ENCODE assay signal across 8 mouse cellular contexts in the genomic region with DNA sequence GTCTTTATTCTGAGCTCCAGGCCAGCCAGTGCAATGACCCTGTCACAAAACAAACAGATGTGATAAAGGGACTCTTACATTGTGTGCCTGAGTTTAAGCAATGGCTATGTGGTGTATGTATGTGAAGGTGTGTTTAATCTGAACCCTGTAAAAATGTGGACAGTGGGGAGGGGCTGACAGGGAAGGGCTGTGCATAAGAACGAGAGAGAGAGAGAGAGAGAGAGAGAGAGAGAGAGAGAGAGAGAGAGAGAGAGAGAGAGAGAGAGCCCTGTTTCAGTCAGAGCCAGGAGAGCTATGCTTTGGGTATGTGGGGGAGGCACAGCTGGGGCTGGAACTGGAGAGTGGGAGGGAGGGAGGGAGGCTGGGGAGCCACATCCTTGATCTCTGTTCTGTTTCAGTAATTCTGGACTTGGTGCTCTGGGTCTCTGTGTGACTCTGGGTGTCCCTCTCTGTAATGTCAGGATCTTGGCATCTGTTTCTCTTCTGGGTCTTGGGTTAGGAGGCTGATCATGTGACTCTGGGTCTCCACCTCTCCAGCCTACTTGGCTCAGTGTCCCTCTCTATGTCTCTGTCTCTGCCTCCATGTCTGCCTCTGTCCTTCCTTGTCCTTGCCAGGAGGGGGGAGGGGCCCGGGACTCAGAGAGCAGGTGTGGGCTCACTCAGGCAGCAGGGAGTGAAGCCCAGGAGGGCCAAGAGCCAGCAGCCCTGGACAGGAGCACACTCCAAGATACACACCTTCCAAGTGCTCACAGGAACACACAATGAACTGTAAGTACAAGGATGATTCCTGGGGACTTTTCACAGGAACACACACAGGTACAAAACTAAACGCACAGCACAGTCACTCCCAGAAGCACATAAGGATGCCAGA. TPM values are rescaled to one million over a fixed set of nuclear protein-coding genes. Genes with fewer than 3 reads are reported as not detected.
A peak's percentile ranks its signal among the peaks of the same experiment; 100 is the strongest.
DNase-seq lines count a peak whose midpoint lies in the region; ATAC-seq and TF ChIP-seq lines count a peak whose summit lies in the region.

No protein-coding gene starts in this region.

- no peaks in the 10 kb centered on the region for H3K36me3 ChIP-seq in ES-Bruce4 (ENCODE audit: control insufficient read depth, insufficient read depth, low read length, poor library complexity, severe bottlenecking)
- H3K36me3 ChIP-seq in midbrain, embryonic 15.5 days (replicated peaks), result no peaks in the 10 kb centered on the region

- intact Hi-C loops in heart, postnatal 14 days (cut with DNase I), result no loop called here

- H3K4me1 ChIP-seq in ES-Bruce4 (ENCODE audit: control insufficient read depth, insufficient read depth, low read length), result peaks cover 9% of the 10 kb centered on the region
- peaks cover 13% of the 10 kb centered on the region for H3K4me1 ChIP-seq in embryonic fibroblast, embryonic 13.5 days (ENCODE audit: control insufficient read depth, insufficient read depth, low read length)
- H3K4me1 ChIP-seq in midbrain, embryonic 15.5 days, result peaks cover 48% of the 10 kb centered on the region

- no peaks in the 10 kb centered on the region for H3K9me3 ChIP-seq in ES-Bruce4 (replicated peaks; ENCODE audit: control insufficient read depth, insufficient read depth, low read length, poor library complexity, severe bottlenecking)
- no peaks in the 10 kb centered on the region for H3K9me3 ChIP-seq in midbrain, embryonic 15.5 days

- H3K27me3 ChIP-seq in ES-Bruce4 (ENCODE audit: control insufficient read depth, insufficient read depth, low read length, poor library complexity, severe bottlenecking), result no peaks in the 10 kb centered on the region
- H3K27me3 ChIP-seq in midbrain, embryonic 15.5 days (replicated peaks), result no peaks in the 10 kb centered on the region

- WGBS in midbrain, embryonic 15.5 days, result 13% methylated on average over 2 of the region's 3 CpGs

- peak overlapping the region; percentile 48 for H3K27ac ChIP-seq in ES-Bruce4 (ENCODE audit: insufficient read depth, low read length)
- peak overlapping the region; percentile 14; the same call in 1 of the 2 replicates for H3K27ac ChIP-seq in embryonic fibroblast, embryonic 13.5 days (ENCODE audit: insufficient read depth, low read length)
- H3K27ac ChIP-seq in midbrain, embryonic 15.5 days, result peak overlapping the region; percentile 84

- TF ChIP-seq POLR2A in ES-Bruce4 (IDR thresholded peaks at IDR 0.05; ENCODE audit: insufficient read depth, low read length), result no peak
- TF ChIP-seq POLR2A in embryonic fibroblast, embryonic 13.5 days (IDR thresholded peaks at IDR 0.05; ENCODE audit: low read depth, low read length), result no peak

- 0 out of 2 replicates have a peak overlapping the region, but pooled peaks have one; percentile 29 for H3K9ac ChIP-seq in ES-Bruce4 (ENCODE audit: low read depth, poor library complexity, severe bottlenecking)
- 0 out of 2 replicates have a peak overlapping the region, but pooled peaks have one; percentile 38 for H3K9ac ChIP-seq in midbrain, embryonic 15.5 days

- no peak for TF ChIP-seq CTCF in ES-Bruce4 (IDR thresholded peaks at IDR 0.05; ENCODE audit: low read depth, low read length)
- TF ChIP-seq CTCF in embryonic fibroblast, embryonic 13.5 days (IDR thresholded peaks at IDR 0.05; ENCODE audit: borderline replicate concordance, insufficient read depth, low read length), result no peak

- H3K4me2 ChIP-seq in midbrain, embryonic 15.5 days, result peak overlapping the region; percentile 86

- DNase-seq in NIH3T3 (ENCODE audit: low read depth), result peak; percentile 38
- peak; percentile 81 to 82 for DNase-seq in heart, postnatal 14 days
- DNase-seq in kidney, postnatal 25 days, result peak; percentile 93 to 97
- DNase-seq in layer of hippocampus, postnatal 36 days, result no peak

- ATAC-seq in midbrain, embryonic 15.5 days (replicated peaks), result peak; percentile 27
- ATAC-seq in granulocyte monocyte progenitor cell, adult 5-6 weeks (replicated peaks; ENCODE audit: poor library complexity, severe bottlenecking), result no peak

- H3K4me3 ChIP-seq in ES-Bruce4 (ENCODE audit: low read depth, low read length), result 0 out of 2 replicates have a peak overlapping the region, but pooled peaks have one; percentile 55
- H3K4me3 ChIP-seq in embryonic fibroblast, embryonic 13.5 days (ENCODE audit: insufficient read depth, low read length), result no peak overlapping the region
- peak overlapping the region; percentile 36; the same call in 1 of the 2 replicates for H3K4me3 ChIP-seq in midbrain, embryonic 15.5 days

- TF ChIP-seq EP300 in ES-Bruce4 (IDR thresholded peaks at IDR 0.05; ENCODE audit: insufficient read depth, low read depth, low read length), result peak; percentile 76

RNA-seq across cellular contexts. Expression of gene Wasf2, which starts 46.1 kb away (rescaled TPM):
- 102 and 103 TPM in 2 replicates for polyA plus RNA-seq in ES-Bruce4 (2011; ENCODE audit: insufficient read depth, insufficient read length, low read depth, missing spikeins)
- 101 and 107 TPM in 2 replicates for polyA plus RNA-seq in embryonic fibroblast, embryonic 13.5 days (2011; ENCODE audit: insufficient read length, low read depth, missing spikeins)
- 100 to 1,000 TPM; 133 to 135 TPM for total RNA-seq in heart, postnatal 14 days (2021)
- 27.4 and 27.7 TPM in 2 replicates for polyA plus RNA-seq in midbrain, embryonic 15.5 days (2015; fragmentation: Nextera tagmentation; extraction: Ambion mirVana)
- total RNA-seq in granulocyte monocyte progenitor cell, adult 5-6 weeks (2014; fragmentation: Nextera tagmentation), result 109 and 147 TPM in 2 replicates
- 34.1 and 37.3 TPM in 2 replicates for total RNA-seq in granulocyte monocyte progenitor cell, adult 5-6 weeks (2017)
- 10 to 100 TPM; 28.7 to 32.8 TPM for total RNA-seq in layer of hippocampus, postnatal 36 days (2021)

Comparison
In these comparisons a context has a peak if more than half of its experiments do, and no peak if none do; other contexts are left out.
1. H3K27ac ChIP-seq: peak in every context shown above with its lines; median percentile 84 in midbrain, embryonic 15.5 days; 48 in ES-Bruce4; 14 in embryonic fibroblast, embryonic 13.5 days.
2. DNase-seq: peak in NIH3T3 (single experiment), heart, postnatal 14 days (2 of 2) and kidney, postnatal 25 days (2 of 2); none in layer of hippocampus, postnatal 36 days (0 of 2).